Mouse (Mus musculus): ENCODE measurements around the gene Edc3. TPM values are rescaled to one million over a fixed set of nuclear protein-coding genes. Genes with fewer than 3 reads are reported as not detected.

Gene Edc3
- total and polyA plus RNA-seq, 2 experiments from 2014 or later: 11.9 to 27.8 TPM

DNA sequence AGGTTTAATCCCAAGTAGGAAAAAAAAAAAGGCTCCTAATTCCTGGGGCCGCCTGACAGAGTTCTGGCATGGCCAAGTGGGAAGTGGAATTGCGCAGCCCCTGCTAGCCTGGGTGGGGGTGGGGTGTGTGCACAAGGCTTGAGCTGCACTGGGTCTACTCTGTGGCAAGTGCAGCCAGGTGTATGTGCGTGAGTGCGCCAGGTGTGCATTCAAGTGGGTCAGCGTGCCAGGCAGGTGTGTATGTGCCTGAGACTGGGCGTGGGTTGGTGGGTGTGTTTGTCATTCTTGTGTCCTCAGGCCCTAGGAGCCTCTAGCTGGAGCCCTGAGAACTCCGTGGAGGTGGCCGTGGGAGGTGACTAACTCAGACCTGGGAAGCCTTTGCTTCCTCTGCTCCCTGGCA, 41.8 kb upstream of the Edc3 start:
- H3K27me3 ChIP-seq (ENCODE audit: insufficient read depth, low read length): no peaks in the 10 kb centered on the region
- 88% methylated on average over 8 of the region's 8 CpGs for WGBS
- H3K27ac ChIP-seq (ENCODE audit: low read depth, low read length): no peak overlapping the region
- no peak for TF ChIP-seq CTCF (IDR thresholded peaks at IDR 0.05)
- no peak overlapping the region for H3K9ac ChIP-seq (replicated peaks; ENCODE audit: low read length, poor library complexity, severe bottlenecking)
- no peak overlapping the region for H3K4me2 ChIP-seq (ENCODE audit: low read depth, low read length, poor library complexity, severe bottlenecking)
- DNase-seq (ENCODE audit: low spot score) (no peak), ATAC-seq (ENCODE audit: low FRiP score) (no peak)
- no peaks in the 10 kb centered on the region for H3K36me3 ChIP-seq (ENCODE audit: insufficient read depth, low read length)
- H3K4me1 ChIP-seq (ENCODE audit: insufficient read depth, low read length): no peaks in the 10 kb centered on the region
- no peaks in the 10 kb centered on the region for H3K9me3 ChIP-seq (ENCODE audit: low read length)
- H3K4me3 ChIP-seq (ENCODE audit: low read depth, low read length): no peak overlapping the region

DNA sequence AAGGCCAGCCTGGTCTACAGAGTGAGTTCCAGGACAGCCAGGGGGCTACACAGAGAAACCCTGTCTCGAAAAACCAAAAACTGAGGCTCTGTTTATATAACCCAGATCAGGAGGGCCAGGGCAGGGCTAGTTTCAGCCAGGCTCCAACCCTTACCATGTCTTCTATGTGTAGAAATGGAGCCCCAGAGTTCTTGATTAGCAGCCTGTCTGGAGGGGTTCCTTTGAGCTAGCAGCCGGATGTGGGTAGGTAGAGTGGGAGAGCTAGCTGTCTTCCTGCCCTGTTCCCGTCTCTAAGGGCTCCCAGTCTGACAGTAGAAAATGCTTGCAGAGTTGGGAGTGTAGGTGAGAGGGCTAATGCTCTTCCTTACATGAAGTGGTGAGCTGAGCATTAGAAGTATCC, 41.2 kb upstream of the Edc3 start:
- no peaks in the 10 kb centered on the region for H3K27me3 ChIP-seq (ENCODE audit: insufficient read depth, low read length)
- DNase-seq (ENCODE audit: low spot score): no peak
- no peak overlapping the region for H3K9ac ChIP-seq (replicated peaks; ENCODE audit: low read length, poor library complexity, severe bottlenecking)
- no peaks in the 10 kb centered on the region for H3K4me1 ChIP-seq (ENCODE audit: insufficient read depth, low read length)
- no peaks in the 10 kb centered on the region for H3K9me3 ChIP-seq (ENCODE audit: low read length)
- H3K4me3 ChIP-seq (ENCODE audit: low read depth, low read length): no peak overlapping the region
- ATAC-seq (ENCODE audit: low FRiP score): no peak
- H3K36me3 ChIP-seq (ENCODE audit: insufficient read depth, low read length): no peaks in the 10 kb centered on the region
- no peak for TF ChIP-seq CTCF (IDR thresholded peaks at IDR 0.05)
- H3K4me2 ChIP-seq (ENCODE audit: low read depth, low read length, poor library complexity, severe bottlenecking): no peak overlapping the region
- WGBS: 76% methylated on average over 3 of the region's 3 CpGs
- no peak overlapping the region for H3K27ac ChIP-seq (ENCODE audit: low read depth, low read length)

DNA sequence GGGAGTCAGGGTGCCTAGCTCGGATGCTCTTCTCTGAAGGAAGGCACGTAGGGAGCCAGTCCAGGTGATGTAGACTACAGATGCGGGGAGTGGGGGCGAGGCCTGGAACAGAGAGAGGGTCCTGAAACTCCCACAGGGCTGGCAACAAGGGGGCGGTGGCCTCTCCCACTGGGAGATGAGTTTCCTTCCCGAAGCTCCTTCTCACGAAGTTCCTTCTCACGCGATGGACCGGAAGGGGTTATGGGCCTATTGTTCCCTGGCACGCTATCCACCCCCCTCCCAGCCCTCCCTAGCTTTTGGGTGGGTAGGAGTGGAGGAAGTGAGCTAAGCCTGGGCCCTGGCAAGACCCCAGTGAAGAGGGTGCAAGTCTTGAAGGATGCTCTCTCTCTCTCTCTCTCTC, 40.5 kb upstream of the Edc3 start:
- 65% methylated on average over 11 of the region's 11 CpGs for WGBS
- no peak for TF ChIP-seq CTCF (IDR thresholded peaks at IDR 0.05)

DNA sequence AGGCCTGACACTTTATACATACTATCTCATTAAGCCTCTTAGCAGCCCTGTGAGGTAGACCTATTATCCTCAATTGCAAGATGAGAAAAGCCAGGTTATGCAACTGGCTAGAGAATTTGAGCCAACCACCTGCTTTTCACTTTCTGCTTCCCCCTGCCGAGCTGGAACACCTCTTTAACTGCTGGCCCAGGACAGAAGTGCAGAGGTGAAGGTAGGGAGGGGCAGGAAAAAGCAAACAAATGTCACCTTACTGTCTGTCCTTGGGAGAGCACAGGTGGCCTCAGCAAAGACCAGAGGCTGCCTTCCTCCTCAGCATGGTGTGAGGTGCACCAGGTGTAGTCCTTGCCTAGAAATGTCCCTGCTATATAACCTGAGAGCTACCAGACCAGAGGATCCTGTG, 40.1 kb upstream of the Edc3 start:
- Histone ChIP-seq H3K4me3 (ENCODE audit: low read depth, low read length) (no peak overlapping the region), H3K27me3 (ENCODE audit: insufficient read depth, low read length) (no peaks in the 10 kb centered on the region), H3K4me2 (ENCODE audit: low read depth, low read length, poor library complexity, severe bottlenecking) (no peak overlapping the region), H3K4me1 (ENCODE audit: insufficient read depth, low read length) (no peaks in the 10 kb centered on the region), H3K27ac (ENCODE audit: low read depth, low read length) (no peak overlapping the region), H3K36me3 (ENCODE audit: insufficient read depth, low read length) (no peaks in the 10 kb centered on the region), H3K9ac (replicated peaks; ENCODE audit: low read length, poor library complexity, severe bottlenecking) (no peak overlapping the region), H3K9me3 (ENCODE audit: low read length) (no peaks in the 10 kb centered on the region)
- no peak for DNase-seq (ENCODE audit: low spot score)
- no peak for ATAC-seq (ENCODE audit: low FRiP score)
- 46% methylated on average over 1 of the region's 1 CpGs for WGBS
- TF ChIP-seq CTCF (IDR thresholded peaks at IDR 0.05): no peak

More for the DNA sequence above, 40.5 kb upstream of the Edc3 start:
- Histone ChIP-seq H3K27ac (ENCODE audit: low read depth, low read length) (no peak overlapping the region), H3K4me3 (ENCODE audit: low read depth, low read length) (no peak overlapping the region), H3K9me3 (ENCODE audit: low read length) (no peaks in the 10 kb centered on the region), H3K4me2 (ENCODE audit: low read depth, low read length, poor library complexity, severe bottlenecking) (no peak overlapping the region), H3K9ac (replicated peaks; ENCODE audit: low read length, poor library complexity, severe bottlenecking) (no peak overlapping the region), H3K4me1 (ENCODE audit: insufficient read depth, low read length) (no peaks in the 10 kb centered on the region), H3K27me3 (ENCODE audit: insufficient read depth, low read length) (no peaks in the 10 kb centered on the region), H3K36me3 (ENCODE audit: insufficient read depth, low read length) (no peaks in the 10 kb centered on the region)
- DNase-seq (ENCODE audit: low spot score): no peak
- no peak for ATAC-seq (ENCODE audit: low FRiP score)

DNA sequence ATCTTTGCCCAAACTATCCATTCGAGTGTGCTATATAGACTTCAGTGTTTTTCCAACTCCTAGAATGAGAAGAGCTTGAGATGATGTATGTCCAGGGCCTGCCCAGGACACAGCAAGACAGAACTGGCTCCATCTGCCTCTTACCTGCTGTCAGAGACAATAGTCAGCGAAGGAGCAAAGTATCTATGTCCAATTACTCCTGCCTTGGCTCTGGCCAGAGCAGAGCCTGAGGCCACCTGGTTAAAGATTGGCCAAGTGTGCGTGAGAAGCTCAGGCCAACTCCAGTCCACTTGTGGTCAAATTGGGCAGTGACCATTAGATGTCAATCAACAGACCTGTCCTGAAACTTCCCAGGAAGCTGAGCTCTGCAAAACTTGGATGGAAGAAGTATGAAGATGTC, 38.8 kb upstream of the Edc3 start:
- Histone ChIP-seq H3K27me3 (ENCODE audit: insufficient read depth, low read length) (no peaks in the 10 kb centered on the region), H3K4me3 (ENCODE audit: low read depth, low read length) (no peak overlapping the region), H3K36me3 (ENCODE audit: insufficient read depth, low read length) (no peaks in the 10 kb centered on the region), H3K9me3 (ENCODE audit: low read length) (no peaks in the 10 kb centered on the region), H3K4me2 (ENCODE audit: low read depth, low read length, poor library complexity, severe bottlenecking) (no peak overlapping the region), H3K9ac (replicated peaks; ENCODE audit: low read length, poor library complexity, severe bottlenecking) (no peak overlapping the region), H3K4me1 (ENCODE audit: insufficient read depth, low read length) (no peaks in the 10 kb centered on the region), H3K27ac (ENCODE audit: low read depth, low read length) (no peak overlapping the region)
- WGBS: 74% methylated on average over 3 of the region's 3 CpGs
- ATAC-seq (ENCODE audit: low FRiP score) (no peak), DNase-seq (ENCODE audit: low spot score) (no peak)
- no peak for TF ChIP-seq CTCF (IDR thresholded peaks at IDR 0.05)

DNA sequence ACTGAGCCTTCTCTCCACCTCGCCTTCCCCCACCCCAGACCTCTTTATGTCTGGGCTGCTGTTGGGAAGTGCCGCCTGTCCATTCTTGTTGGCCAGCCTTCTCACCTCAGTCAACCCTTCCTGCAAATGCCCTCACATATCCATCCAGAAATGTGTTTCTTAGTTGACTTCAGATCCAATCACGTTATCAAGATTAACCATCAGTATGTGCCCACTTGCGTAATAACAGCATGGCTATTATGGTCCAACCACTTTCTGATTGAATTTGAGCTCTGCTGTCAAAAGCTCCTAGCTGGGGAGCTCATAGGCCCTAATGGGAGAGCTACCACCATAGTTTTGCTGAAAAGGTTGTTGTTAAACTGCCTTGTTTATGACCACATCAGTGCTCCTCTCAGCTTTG, 37.3 kb upstream of the Edc3 start:
- H3K9me3 ChIP-seq (ENCODE audit: low read length): no peaks in the 10 kb centered on the region

More for the DNA sequence above, 37.3 kb upstream of the Edc3 start:
- no peak for TF ChIP-seq CTCF (IDR thresholded peaks at IDR 0.05)
- H3K4me2 ChIP-seq (ENCODE audit: low read depth, low read length, poor library complexity, severe bottlenecking): no peak overlapping the region
- H3K4me3 ChIP-seq (ENCODE audit: low read depth, low read length): no peak overlapping the region
- DNase-seq (ENCODE audit: low spot score): no peak
- H3K4me1 ChIP-seq (ENCODE audit: insufficient read depth, low read length): no peaks in the 10 kb centered on the region
- no peaks in the 10 kb centered on the region for H3K36me3 ChIP-seq (ENCODE audit: insufficient read depth, low read length)
- no peak overlapping the region for H3K9ac ChIP-seq (replicated peaks; ENCODE audit: low read length, poor library complexity, severe bottlenecking)
- H3K27me3 ChIP-seq (ENCODE audit: insufficient read depth, low read length): no peaks in the 10 kb centered on the region
- 92% methylated on average over 4 of the region's 4 CpGs for WGBS
- no peak overlapping the region for H3K27ac ChIP-seq (ENCODE audit: low read depth, low read length)
- ATAC-seq (ENCODE audit: low FRiP score): no peak

All from midbrain, postnatal 0 days (tissue).